Mouse (Mus musculus): ENCODE measurements around the gene Lrrc39. TPM values are rescaled to one million over a fixed set of nuclear protein-coding genes. Genes with fewer than 3 reads are reported as not detected.

Gene Lrrc39
- 1.4 TPM for polyA plus RNA-seq (2017; shearing (Covaris generic))

GRCm38 (mm10) chr3:116562408-116563094 is at the start of gene Lrrc39:
TSS of gene Lrrc39 (plus strand) at chr3:116562973.

GRCm38 (mm10) chr3:116594728-116595602 is 32.2 kb downstream of the Lrrc39 start, which contains the start of gene Sass6:
TSS of gene Sass6 (plus strand) at chr3:116594982.

GRCm38 (mm10) chr3:116614295-116614892 is 51.6 kb downstream of the Lrrc39 start, which contains the start of gene Trmt13:
TSS of gene Trmt13 (minus strand) at chr3:116614587.

Other genes with a start within 250 kb of the Lrrc39 start
- 24.7 TPM for gene Cdc14a, start 138.9 kb upstream of the Lrrc39 start, polyA plus RNA-seq (2017; shearing (Covaris generic))
- gene Rtca, start 54.8 kb upstream of the Lrrc39 start, polyA plus RNA-seq (2017; shearing (Covaris generic)) = 42.7 TPM
- 12.6 TPM for gene Dbt, start 49.9 kb upstream of the Lrrc39 start, polyA plus RNA-seq (2017; shearing (Covaris generic))
- gene Sass6, start 32.0 kb downstream of the Lrrc39 start, polyA plus RNA-seq (2017; shearing (Covaris generic)) = 6.4 TPM
- 39.3 TPM for gene Trmt13, start 51.6 kb downstream of the Lrrc39 start, polyA plus RNA-seq (2017; shearing (Covaris generic))
- gene Mfsd14a, start 99.7 kb downstream of the Lrrc39 start, polyA plus RNA-seq (2017; shearing (Covaris generic)) = 99.0 TPM
- not detected for gene Gm43191, start 118.3 kb downstream of the Lrrc39 start, polyA plus RNA-seq (2017; shearing (Covaris generic))
- 23.8 TPM for gene Slc35a3, start 149.9 kb downstream of the Lrrc39 start, polyA plus RNA-seq (2017; shearing (Covaris generic))
- gene Agl, start 245.2 kb downstream of the Lrrc39 start, polyA plus RNA-seq (2017; shearing (Covaris generic)) = 7.1 TPM